Comparison of ENCODE assay signal across 13 mouse cellular contexts in the genomic region with DNA sequence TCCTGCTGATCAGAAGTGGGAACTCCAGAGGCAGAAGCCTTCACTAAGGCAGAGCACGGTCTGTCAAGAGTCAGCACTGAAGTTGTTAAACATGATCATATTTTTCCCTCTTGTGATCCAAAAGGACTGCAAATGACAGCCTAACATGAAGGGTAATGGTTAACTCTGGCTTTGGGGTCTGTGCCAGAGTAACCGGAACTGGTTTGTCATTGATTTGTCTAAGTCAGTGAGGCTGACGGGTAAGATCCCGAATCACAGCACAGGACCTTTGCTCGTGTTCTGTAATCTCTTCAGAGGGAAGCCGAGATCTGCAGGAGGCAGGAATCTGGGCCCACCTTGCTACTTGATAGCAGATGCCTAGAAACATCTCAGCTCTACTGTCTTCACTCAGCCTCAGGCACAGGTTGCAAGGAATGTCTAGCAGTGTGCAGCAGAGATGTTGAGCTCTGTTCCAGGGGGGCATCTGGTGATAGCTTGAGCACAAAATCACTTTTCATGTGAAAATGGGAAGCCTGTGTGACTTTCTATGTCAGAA. TPM values are rescaled to one million over a fixed set of nuclear protein-coding genes. Genes with fewer than 3 reads are reported as not detected.
A peak's percentile ranks its signal among the peaks of the same experiment; 100 is the strongest.
DNase-seq lines count a peak whose midpoint lies in the region; ATAC-seq and TF ChIP-seq lines count a peak whose summit lies in the region.
"Had no signal": no experiment of that assay in that cellular context is flagged by ENCODE, and none has a peak within 500 bp of the region (broad histone marks: within the 10 kb centered on the region; RNA-seq: fewer than 3 reads in every experiment).

No protein-coding gene starts in this region.

- 0 out of 2 replicates have a peak overlapping the region, but pooled peaks have one; percentile 11 for H3K4me2 ChIP-seq in embryonic facial prominence, embryonic 13.5 days
- no peak overlapping the region for H3K4me2 ChIP-seq in lung, postnatal 0 days (replicated peaks; ENCODE audit: low read depth, low read length)
- 0 out of 2 replicates have a peak overlapping the region, but pooled peaks have one; percentile 66 for H3K4me2 ChIP-seq in stomach, embryonic 15.5 days

- no peak for DNase-seq in embryonic facial prominence, embryonic 10.5 days (ENCODE audit: low spot score)
- DNase-seq in lung, postnatal 0 days (ENCODE audit: low spot score) = no peak
- DNase-seq in lung, postnatal 36 days = no peak
- DNase-seq in kidney, postnatal 10 days = peak; percentile 67
- DNase-seq in gastrocnemius, adult 18-20 months (ENCODE audit: low spot score) = no peak
- no peak for DNase-seq in hindbrain, embryonic 10.5 days (ENCODE audit: low spot score)
- DNase-seq: gastrocnemius, postnatal 10 days; heart, postnatal 4 days; right cerebral cortex, postnatal 25 days; thymus, adult 18-20 months had no signal

- H3K9me3 ChIP-seq in embryonic facial prominence, embryonic 13.5 days = no peaks in the 10 kb centered on the region
- no peaks in the 10 kb centered on the region for H3K9me3 ChIP-seq in embryonic facial prominence, embryonic 10.5 days
- no peaks in the 10 kb centered on the region for H3K9me3 ChIP-seq in lung, postnatal 0 days (ENCODE audit: low read length)
- H3K9me3 ChIP-seq in stomach, embryonic 15.5 days = no peaks in the 10 kb centered on the region
- no peaks in the 10 kb centered on the region for H3K9me3 ChIP-seq in hindbrain, embryonic 10.5 days
- H3K9me3 ChIP-seq: lung, embryonic 15.5 days had no signal

- no peak for TF ChIP-seq EP300 in lung, postnatal 0 days (IDR thresholded peaks at IDR 0.05)

- no peak overlapping the region for H3K4me3 ChIP-seq in embryonic facial prominence, embryonic 13.5 days
- H3K4me3 ChIP-seq in embryonic facial prominence, embryonic 10.5 days = no peak overlapping the region
- no peak overlapping the region for H3K4me3 ChIP-seq in lung, postnatal 0 days (ENCODE audit: low read depth, low read length)
- no peak overlapping the region for H3K4me3 ChIP-seq in stomach, embryonic 15.5 days (replicated peaks)
- no peak overlapping the region for H3K4me3 ChIP-seq in hindbrain, embryonic 10.5 days
- H3K4me3 ChIP-seq: lung, embryonic 15.5 days had no signal

- H3K4me1 ChIP-seq in embryonic facial prominence, embryonic 13.5 days = peaks cover 44% of the 10 kb centered on the region
- H3K4me1 ChIP-seq in embryonic facial prominence, embryonic 10.5 days = peaks cover 36% of the 10 kb centered on the region
- H3K4me1 ChIP-seq in lung, postnatal 0 days (ENCODE audit: insufficient read depth, low read depth, low read length) = peaks cover 18% of the 10 kb centered on the region; the same call in 1 of the 2 replicates
- peaks cover 26% of the 10 kb centered on the region for H3K4me1 ChIP-seq in stomach, embryonic 15.5 days
- peaks cover 47% of the 10 kb centered on the region for H3K4me1 ChIP-seq in hindbrain, embryonic 10.5 days (replicated peaks)

- WGBS in embryonic facial prominence, embryonic 13.5 days = 65% methylated on average over 6 of the region's 6 CpGs
- WGBS in embryonic facial prominence, embryonic 10.5 days = 80% methylated on average over 6 of the region's 6 CpGs
- WGBS in lung, postnatal 0 days = 44% methylated on average over 6 of the region's 6 CpGs
- WGBS in stomach, embryonic 15.5 days = 61% methylated on average over 6 of the region's 6 CpGs
- WGBS in hindbrain, embryonic 10.5 days = 83% methylated on average over 6 of the region's 6 CpGs

- ATAC-seq in embryonic facial prominence, embryonic 13.5 days (ENCODE audit: insufficient number of reproducible peaks, insufficient read depth, low FRiP score, low TSS enrichment, low read depth) = no peak
- ATAC-seq in lung, postnatal 0 days = no peak
- ATAC-seq in stomach, embryonic 15.5 days (ENCODE audit: insufficient read depth, low FRiP score, low read depth) = no peak

- TF ChIP-seq CTCF in lung, postnatal 0 days (IDR thresholded peaks at IDR 0.05) = no peak

- no peaks in the 10 kb centered on the region for H3K27me3 ChIP-seq in embryonic facial prominence, embryonic 13.5 days
- no peaks in the 10 kb centered on the region for H3K27me3 ChIP-seq in embryonic facial prominence, embryonic 10.5 days (replicated peaks; ENCODE audit: low read depth, poor library complexity, severe bottlenecking)
- no peaks in the 10 kb centered on the region for H3K27me3 ChIP-seq in lung, postnatal 0 days (replicated peaks; ENCODE audit: insufficient read depth, low read length)
- no peaks in the 10 kb centered on the region for H3K27me3 ChIP-seq in stomach, embryonic 15.5 days (replicated peaks)
- peaks cover 5% of the 10 kb centered on the region; the same call in 1 of the 2 replicates for H3K27me3 ChIP-seq in hindbrain, embryonic 10.5 days (ENCODE audit: insufficient read depth, poor library complexity, severe bottlenecking)
- H3K27me3 ChIP-seq: lung, embryonic 15.5 days had no signal

- H3K27ac ChIP-seq in embryonic facial prominence, embryonic 13.5 days = no peak overlapping the region
- no peak overlapping the region for H3K27ac ChIP-seq in embryonic facial prominence, embryonic 10.5 days (replicated peaks)
- peak overlapping the region; percentile 38; the same call in 1 of the 2 replicates for H3K27ac ChIP-seq in lung, postnatal 0 days (ENCODE audit: low read length)
- H3K27ac ChIP-seq in stomach, embryonic 15.5 days = 0 out of 2 replicates have a peak overlapping the region, but pooled peaks have one; percentile 40
- no peak overlapping the region for H3K27ac ChIP-seq in hindbrain, embryonic 10.5 days
- H3K27ac ChIP-seq: lung, embryonic 15.5 days had no signal

- H3K9ac ChIP-seq in embryonic facial prominence, embryonic 13.5 days = 0 out of 2 replicates have a peak overlapping the region, but pooled peaks have one; percentile 27
- no peak overlapping the region for H3K9ac ChIP-seq in lung, postnatal 0 days (replicated peaks; ENCODE audit: low read depth)
- H3K9ac ChIP-seq in stomach, embryonic 15.5 days = no peak overlapping the region
- H3K9ac ChIP-seq: lung, embryonic 15.5 days had no signal

- H3K36me3 ChIP-seq in embryonic facial prominence, embryonic 13.5 days = no peaks in the 10 kb centered on the region
- H3K36me3 ChIP-seq in embryonic facial prominence, embryonic 10.5 days (replicated peaks) = no peaks in the 10 kb centered on the region
- no peaks in the 10 kb centered on the region for H3K36me3 ChIP-seq in lung, postnatal 0 days (ENCODE audit: insufficient read depth, low read length)
- no peaks in the 10 kb centered on the region for H3K36me3 ChIP-seq in stomach, embryonic 15.5 days
- H3K36me3 ChIP-seq in hindbrain, embryonic 10.5 days = no peaks in the 10 kb centered on the region
- H3K36me3 ChIP-seq: lung, embryonic 15.5 days had no signal

RNA-seq across cellular contexts. Expression of a gene that starts 2.8 kb away (rescaled TPM):
- 16.1 and 18.5 TPM in 2 replicates for polyA plus RNA-seq in embryonic facial prominence, embryonic 13.5 days (2015; fragmentation: Nextera tagmentation; extraction: Ambion mirVana)
- polyA plus RNA-seq in embryonic facial prominence, embryonic 10.5 days (2016; fragmentation: Nextera tagmentation; extraction: Ambion mirVana) = 19.0 TPM in 2 replicates
- 12.3 and 14.6 TPM in 2 replicates for polyA plus RNA-seq in lung, postnatal 0 days (2015; fragmentation: Nextera tagmentation; extraction: Ambion mirVana)
- 14.9 and 18.8 TPM in 2 replicates for polyA plus RNA-seq in stomach, embryonic 15.5 days (2015; fragmentation: Nextera tagmentation; extraction: Ambion mirVana)
- total RNA-seq in gastrocnemius, adult 18-20 months (2021) = 1 to 10 TPM; 2.2 to 4.0 TPM
- 15.1 and 17.9 TPM in 2 replicates for polyA plus RNA-seq in hindbrain, embryonic 10.5 days (2016; fragmentation: Nextera tagmentation; extraction: Ambion mirVana)

Comparison
In these comparisons a context has a peak if more than half of its experiments do, and no peak if none do; other contexts are left out.
1. H3K27ac ChIP-seq: peak in lung, postnatal 0 days (single experiment) and stomach, embryonic 15.5 days (single experiment); none in embryonic facial prominence, embryonic 13.5 days (single experiment), embryonic facial prominence, embryonic 10.5 days (single experiment) and hindbrain, embryonic 10.5 days (single experiment).